Mouse (Mus musculus) left cerebral cortex, postnatal 36 days (tissue): ENCODE results near the gene Efcc1. TPM values are rescaled to one million over a fixed set of nuclear protein-coding genes. Genes with fewer than 3 reads are reported as not detected.
"Not testable (repeated sequence)": the region's sequence is repeated elsewhere in the genome, so short reads cannot be mapped to it uniquely, and the experiment has no call there.

Experiments used
- DNase-seq, 2 experiments: peaks; one replicate each; pipeline ENCODE4 v3.0.0; 2021 to 2022; ENCODE audit warnings: low spot score in 2 of 2, mixed read lengths in 1 of 2
- intact Hi-C: fragments of 180-260 bp; cut with DNase I; formaldehyde crosslinking; loops from one replicate; pipeline ENCODE4 v1.15.1; 2025
- total RNA-seq, 2 experiments: library from RNA; stranded (reverse); gene quantifications; 2 replicates each; pipeline ENCODE4 v1.2.3; 2021

Gene Efcc1
- total RNA-seq, 2 experiments from 2014 or later, result 3.9 to 6.0 TPM

DNA sequence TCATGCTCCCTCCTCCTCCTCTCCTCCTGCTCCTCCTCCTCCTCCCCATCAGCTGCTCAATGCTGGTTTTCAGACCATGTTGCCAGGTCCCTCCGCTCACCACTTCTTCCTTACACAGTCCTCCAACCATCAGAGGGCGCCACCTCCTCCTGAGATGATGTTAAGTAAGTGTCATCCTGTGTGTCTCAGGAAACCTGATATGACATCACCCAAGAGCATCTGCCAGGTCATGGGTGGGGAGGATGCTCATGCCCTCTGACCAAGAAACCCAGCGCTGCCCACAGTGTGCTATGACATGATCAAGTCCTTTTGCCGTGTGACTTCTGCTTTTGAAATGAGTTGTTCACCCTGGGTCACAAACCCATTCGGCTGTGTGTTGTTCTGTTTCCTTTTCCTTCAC lies 12.1 kb downstream of the Efcc1 start:
- no peak for DNase-seq
- intact Hi-C loops, result no loop called here

DNA sequence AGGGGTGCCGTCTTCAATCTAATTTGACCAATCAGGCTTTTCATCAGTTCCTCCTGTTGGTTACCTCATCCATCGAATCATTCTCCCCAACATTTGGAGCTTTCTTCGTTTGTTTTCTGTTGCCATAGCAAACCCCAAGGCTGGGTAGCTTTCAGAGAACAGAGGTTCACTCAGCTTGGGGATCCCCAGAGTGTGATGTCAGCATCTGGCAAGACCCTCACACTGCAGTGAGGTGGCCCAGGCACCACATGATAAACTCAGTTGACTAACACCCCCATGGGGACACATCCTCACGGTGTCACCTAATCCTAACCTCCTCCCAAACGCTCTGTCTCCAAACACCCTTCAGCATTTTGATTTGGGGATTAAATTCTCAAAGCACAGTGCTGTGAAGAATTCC lies 12.6 kb downstream of the Efcc1 start:
- intact Hi-C loops, result no loop called here
- no peak for DNase-seq

GRCm38 (mm10) chr6:87744632-87745031 lies 14.0 kb downstream of the Efcc1 start:
- intact Hi-C loops, result no loop called here
- no peak for DNase-seq

- intact Hi-C loops, result no loop called here
- DNase-seq, result no peak
Measured at GRCm38 (mm10) chr6:87745301-87745700, 14.6 kb downstream of the Efcc1 start.

DNA sequence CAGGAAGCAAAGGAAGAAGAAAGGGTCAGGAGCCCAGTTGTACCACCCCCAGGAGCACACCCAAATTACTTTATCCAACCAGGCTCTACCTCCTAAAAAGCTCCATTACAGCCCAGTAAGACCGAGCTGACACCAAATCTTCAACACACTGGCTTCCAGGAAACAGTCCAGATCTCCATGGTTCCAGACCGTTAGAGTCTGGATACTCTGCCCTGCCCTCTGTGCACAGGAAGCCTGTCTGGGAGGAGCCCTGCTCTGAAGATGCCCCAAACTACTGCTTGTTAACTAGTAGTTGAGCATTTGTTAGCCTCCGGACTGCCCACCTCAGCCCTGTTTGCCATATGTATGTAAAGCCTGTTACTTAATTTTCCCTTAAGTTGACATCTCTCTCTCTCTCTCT lies 15.4 kb downstream of the Efcc1 start:
- DNase-seq, result no peak
- intact Hi-C loops, result no loop called here

GRCm38 (mm10) chr6:87746849-87747248 lies 16.2 kb downstream of the Efcc1 start:
- intact Hi-C loops, result no loop called here
- no peak for DNase-seq

DNA sequence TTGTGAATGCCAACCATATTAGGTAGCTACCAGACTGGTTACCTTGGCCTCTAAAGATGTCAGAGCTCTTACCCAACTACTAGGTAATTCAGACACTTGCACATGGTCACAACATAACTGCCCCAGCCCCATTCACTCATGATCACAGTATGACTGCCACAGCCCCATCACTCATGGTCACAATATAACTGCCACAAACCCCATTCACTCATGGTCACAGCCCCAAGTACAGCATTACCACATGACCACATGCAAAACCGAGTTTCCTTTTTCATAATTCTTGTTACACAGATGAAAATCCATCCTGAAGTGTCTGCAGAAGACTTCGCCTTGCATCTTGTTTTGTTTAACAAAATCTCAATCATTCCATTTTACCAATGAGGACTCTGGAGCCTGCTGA lies 17.4 kb downstream of the Efcc1 start:
- intact Hi-C loops, result no loop called here
- DNase-seq, result no peak

GRCm38 (mm10) chr6:87748531-87748930 lies 17.9 kb downstream of the Efcc1 start:
- DNase-seq, result no peak
- intact Hi-C loops, result no loop called here

DNA sequence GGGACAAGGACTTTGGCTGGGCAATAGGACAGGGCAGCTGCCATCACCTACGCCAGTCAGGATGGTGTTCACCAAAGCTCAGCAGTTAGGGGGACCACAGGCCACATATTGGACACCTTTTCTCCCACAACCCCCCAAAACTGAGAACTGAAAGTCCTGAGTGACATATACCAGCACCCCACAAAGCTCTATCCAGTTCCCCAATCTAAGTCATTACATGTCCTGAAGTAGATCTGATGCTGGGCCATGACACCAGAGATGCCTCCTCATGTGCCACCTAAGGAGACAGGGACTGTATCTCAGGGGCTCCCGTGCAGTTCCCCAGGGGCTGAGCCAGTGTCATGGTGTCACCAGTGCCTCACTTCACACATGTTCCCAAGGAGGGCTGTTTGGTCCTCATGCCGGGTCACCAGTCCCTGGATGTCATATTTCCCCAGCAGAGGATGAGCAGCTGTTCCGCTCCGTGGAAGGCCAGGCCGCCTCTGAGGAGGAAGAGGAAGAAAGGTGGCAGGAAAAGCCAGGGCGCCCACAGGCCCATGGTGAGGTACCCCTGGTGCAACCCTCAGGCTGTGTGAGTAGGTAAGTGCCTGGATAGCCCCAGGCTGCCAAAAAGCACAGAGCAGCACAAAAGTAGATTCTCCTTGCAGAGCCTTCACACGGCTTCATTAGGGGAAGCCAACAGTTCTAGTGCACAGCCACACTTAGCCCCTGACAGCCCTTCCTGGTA lies 19.7 kb downstream of the Efcc1 start:
- DNase-seq, result no peak
- intact Hi-C loops, result no loop called here

GRCm38 (mm10) chr6:87751574-87751973 lies 20.9 kb downstream of the Efcc1 start:
- intact Hi-C loops, result no loop called here
- no peak for DNase-seq

DNA sequence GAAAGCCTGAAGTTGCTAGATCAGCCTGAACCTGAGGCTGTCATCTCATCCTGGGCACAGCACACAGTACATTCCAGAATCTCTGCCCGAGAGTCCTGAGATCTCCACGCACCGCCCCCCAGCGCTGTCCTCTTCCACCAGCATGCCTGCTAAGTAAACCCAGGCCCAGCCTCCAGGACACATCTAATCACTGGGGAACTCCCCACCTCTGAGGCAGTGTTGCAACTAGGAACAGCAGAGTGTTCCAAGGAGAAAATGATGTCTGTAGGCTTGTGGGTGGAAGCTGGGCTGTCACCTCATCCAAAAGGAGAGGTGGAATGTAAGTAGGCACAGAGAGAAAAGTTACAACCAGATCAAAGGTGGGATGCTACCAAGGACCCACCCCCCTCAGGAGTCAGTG lies 24.5 kb downstream of the Efcc1 start:
- intact Hi-C loops, result no loop called here
- no peak for DNase-seq

- DNase-seq, result no peak
- intact Hi-C loops, result no loop called here
Measured at GRCm38 (mm10) chr6:87756896-87757295, 26.2 kb downstream of the Efcc1 start.

- intact Hi-C loops, result no loop called here
- no peak for DNase-seq
Measured at GRCm38 (mm10) chr6:87759404-87759803, 28.7 kb downstream of the Efcc1 start.

GRCm38 (mm10) chr6:87759850-87760249 lies 29.2 kb downstream of the Efcc1 start:
- no peak for DNase-seq
- intact Hi-C loops, result loop anchor here (5.0 kb wide), 1 partner anchor 77 kb away; the partner anchor contains the start of genes Gm45140 and Isy1

GRCm38 (mm10) chr6:87762161-87762560 lies 31.5 kb downstream of the Efcc1 start:
- intact Hi-C loops, result loop anchor here (5.0 kb wide), 1 partner anchor 75 kb away; the partner anchor contains the start of genes Gm45140 and Isy1
- DNase-seq, result no peak

- no peak for DNase-seq
- intact Hi-C loops, result loop anchor here (5.0 kb wide), 1 partner anchor 74 kb away; the partner anchor contains the start of genes Gm45140 and Isy1
Measured at GRCm38 (mm10) chr6:87763376-87764280, 33.0 kb downstream of the Efcc1 start.

DNA sequence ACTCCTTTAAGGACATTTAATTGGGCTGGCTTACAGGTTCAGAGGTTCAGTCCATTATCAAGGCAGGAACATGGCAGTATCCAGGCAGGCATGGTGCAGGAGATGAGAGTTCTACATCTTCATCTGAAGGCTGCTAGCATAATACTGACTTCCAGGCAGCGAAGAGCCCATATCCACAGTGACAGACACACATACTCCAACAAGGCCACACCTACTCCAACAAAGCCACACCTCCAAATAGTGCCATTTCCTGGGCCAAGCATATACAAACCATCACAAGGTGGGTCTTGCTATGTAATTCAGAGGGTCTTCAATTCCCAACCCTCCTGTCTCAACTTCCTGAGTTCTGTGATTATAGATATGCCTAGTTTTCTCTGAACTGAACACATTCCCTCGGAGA lies 33.6 kb downstream of the Efcc1 start:
- intact Hi-C loops, result loop anchor here (5.0 kb wide), 1 partner anchor 73 kb away; the partner anchor contains the start of genes Gm45140 and Isy1
- DNase-seq, result not testable (repeated sequence)

GRCm38 (mm10) chr6:87770626-87771025 lies 40.0 kb downstream of the Efcc1 start:
- intact Hi-C loops, result no loop called here
- DNase-seq, result no peak

DNA sequence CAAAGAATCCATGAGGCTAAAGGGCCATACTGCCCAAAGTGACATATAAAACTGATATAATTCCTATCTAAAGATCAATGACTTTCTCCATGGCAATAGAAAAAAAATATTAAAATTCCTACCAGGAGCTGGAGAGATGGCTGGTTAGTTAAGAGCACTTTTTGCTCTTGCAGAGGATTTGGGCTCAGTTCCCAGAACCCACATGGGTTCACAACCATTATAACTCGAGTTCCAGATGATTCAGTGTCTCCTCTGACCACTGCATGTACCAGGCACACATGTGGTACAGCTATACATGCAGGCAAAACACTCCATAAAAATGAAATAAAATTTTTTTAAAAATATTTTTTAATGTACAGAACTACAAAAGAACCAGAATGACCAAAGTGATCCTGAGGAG lies 43.8 kb downstream of the Efcc1 start:
- DNase-seq, result no peak
- intact Hi-C loops, result no loop called here

GRCm38 (mm10) chr6:87774909-87775308 lies 44.2 kb downstream of the Efcc1 start:
- intact Hi-C loops, result no loop called here
- DNase-seq, result no peak
